Mouse (Mus musculus): ENCODE results near the gene Wasl. TPM values are rescaled to one million over a fixed set of nuclear protein-coding genes. Genes with fewer than 3 reads are reported as not detected.
A peak's percentile ranks its signal among the peaks of the same experiment; 100 is the strongest.

Wasl gene
- polyA plus RNA-seq, 1 experiment = 18.2 TPM

DNA sequence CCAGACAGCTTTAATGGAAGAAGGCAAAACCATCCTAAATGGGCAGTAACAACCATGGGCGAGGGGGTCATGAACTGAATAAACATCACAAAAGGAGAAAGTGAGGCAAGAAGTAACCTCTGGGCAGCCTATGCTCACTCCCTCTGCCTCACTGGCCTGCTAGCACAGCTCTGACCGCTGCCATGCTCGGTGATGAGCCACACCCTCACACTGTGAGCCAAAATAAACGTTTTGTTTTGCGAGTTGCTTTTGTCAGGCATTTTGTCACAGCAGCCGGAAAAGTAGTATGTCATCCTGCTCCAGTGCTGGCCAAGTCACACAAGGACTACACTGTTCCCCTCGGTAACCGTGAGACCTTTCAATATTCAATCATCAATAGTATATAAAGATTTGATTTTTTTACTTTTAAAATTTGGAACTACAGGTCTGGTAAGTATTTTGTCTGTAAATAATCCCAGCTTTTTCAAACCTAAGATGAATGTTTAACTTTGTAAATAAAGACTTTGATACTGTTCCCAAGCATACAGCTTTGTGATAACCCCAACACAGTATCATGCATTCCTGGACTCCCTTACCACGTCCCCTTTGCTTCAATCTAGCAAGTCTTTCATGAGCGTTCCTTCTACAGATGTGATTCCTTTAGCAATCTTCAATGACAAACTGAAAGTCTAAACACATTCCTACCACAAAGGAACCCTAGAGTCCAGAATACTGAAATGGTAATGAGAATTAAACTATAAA is 7.0 kb downstream of the Wasl start:
- Histone ChIP-seq H3K4me3 (ENCODE audit: insufficient read depth, low read depth, low read length) (no peak overlapping the region), H3K27ac (replicated peaks; ENCODE audit: low read depth, low read length) (0 out of 2 replicates have a peak overlapping the region, but pooled peaks have one; percentile 16), H3K4me1 (ENCODE audit: control insufficient read depth, insufficient read depth, insufficient read length, low read length) (peaks cover 14% of the 10 kb centered on the region)

- Histone ChIP-seq H3K27ac (replicated peaks; ENCODE audit: low read depth, low read length) (no peak overlapping the region), H3K4me1 (ENCODE audit: control insufficient read depth, insufficient read depth, insufficient read length, low read length) (peaks cover 13% of the 10 kb centered on the region), H3K4me3 (ENCODE audit: insufficient read depth, low read depth, low read length) (no peak overlapping the region)
These were observed 8.7 kb downstream of the Wasl start for GRCm38 (mm10) chr6:24656094-24656493.

DNA sequence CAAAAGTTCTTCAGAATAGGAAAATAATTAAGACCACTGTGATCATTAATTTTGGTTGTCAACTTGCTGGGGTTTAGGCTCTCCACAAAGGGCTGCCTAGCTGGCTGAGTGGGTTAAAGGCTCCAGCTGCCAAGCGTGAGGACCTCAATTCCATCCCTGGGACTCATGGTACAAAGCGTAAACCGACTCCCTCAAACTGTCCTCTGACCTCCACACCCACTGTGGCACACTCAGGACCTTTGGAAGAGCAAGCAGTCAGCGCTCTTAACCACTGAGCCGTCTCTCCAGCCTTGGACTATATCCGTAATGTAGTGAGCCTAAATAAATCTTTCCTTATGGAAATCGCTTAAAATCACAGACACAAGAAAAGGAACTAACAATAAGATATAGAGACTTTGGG is 13.3 kb downstream of the Wasl start:
- Histone ChIP-seq H3K4me1 (ENCODE audit: control insufficient read depth, insufficient read depth, insufficient read length, low read length) (peaks cover 15% of the 10 kb centered on the region), H3K27ac (replicated peaks; ENCODE audit: low read depth, low read length) (no peak overlapping the region), H3K4me3 (ENCODE audit: insufficient read depth, low read depth, low read length) (no peak overlapping the region)

GRCm38 (mm10) chr6:24650719-24651118 is 14.1 kb downstream of the Wasl start:
- H3K27ac ChIP-seq (replicated peaks; ENCODE audit: low read depth, low read length) = no peak overlapping the region
- H3K4me3 ChIP-seq (ENCODE audit: insufficient read depth, low read depth, low read length) = no peak overlapping the region
- H3K4me1 ChIP-seq (ENCODE audit: control insufficient read depth, insufficient read depth, insufficient read length, low read length) = peaks cover 11% of the 10 kb centered on the region

- H3K4me3 ChIP-seq (ENCODE audit: insufficient read depth, low read depth, low read length) = no peak overlapping the region
- peaks cover 21% of the 10 kb centered on the region for H3K4me1 ChIP-seq (ENCODE audit: control insufficient read depth, insufficient read depth, insufficient read length, low read length)
- H3K27ac ChIP-seq (replicated peaks; ENCODE audit: low read depth, low read length) = no peak overlapping the region
These were observed 16.4 kb downstream of the Wasl start for GRCm38 (mm10) chr6:24648403-24648802.

- no peak overlapping the region for H3K4me3 ChIP-seq (ENCODE audit: insufficient read depth, low read depth, low read length)
- no peak overlapping the region for H3K27ac ChIP-seq (replicated peaks; ENCODE audit: low read depth, low read length)
- H3K4me1 ChIP-seq (ENCODE audit: control insufficient read depth, insufficient read depth, insufficient read length, low read length) = peaks cover 23% of the 10 kb centered on the region
These were observed 17.6 kb downstream of the Wasl start for GRCm38 (mm10) chr6:24647103-24647691.

GRCm38 (mm10) chr6:24645346-24646053 is 19.3 kb downstream of the Wasl start:
- peaks cover 23% of the 10 kb centered on the region for H3K4me1 ChIP-seq (ENCODE audit: control insufficient read depth, insufficient read depth, insufficient read length, low read length)

DNA sequence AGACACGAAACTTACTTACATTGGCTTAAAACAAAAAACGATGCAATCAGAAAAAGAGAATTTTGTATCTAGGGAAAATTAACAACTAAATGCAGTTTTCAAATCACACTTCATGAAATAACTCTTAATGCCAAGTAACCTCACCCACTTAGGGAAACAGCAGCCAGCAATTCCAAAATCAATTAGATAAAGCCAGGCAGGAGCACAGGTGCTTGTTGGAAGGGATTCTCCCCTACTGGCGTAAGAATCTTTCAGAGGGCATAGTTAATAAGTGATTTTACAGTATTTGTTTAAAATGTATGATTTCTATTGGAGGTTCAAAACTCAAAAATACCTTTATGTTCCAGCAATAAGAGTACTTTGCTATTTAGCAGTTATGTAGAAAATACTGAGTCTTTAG is 21.8 kb downstream of the Wasl start:
- Histone ChIP-seq H3K4me3 (ENCODE audit: insufficient read depth, low read depth, low read length) (no peak overlapping the region), H3K27ac (replicated peaks; ENCODE audit: low read depth, low read length) (no peak overlapping the region)

More at GRCm38 (mm10) chr6:24645346-24646053, 19.3 kb downstream of the Wasl start:
- Histone ChIP-seq H3K27ac (replicated peaks; ENCODE audit: low read depth, low read length) (no peak overlapping the region), H3K4me3 (ENCODE audit: insufficient read depth, low read depth, low read length) (no peak overlapping the region)

GRCm38 (mm10) chr6:24642161-24642560 is 22.6 kb downstream of the Wasl start:
- Histone ChIP-seq H3K27ac (replicated peaks; ENCODE audit: low read depth, low read length) (no peak overlapping the region), H3K4me3 (ENCODE audit: insufficient read depth, low read depth, low read length) (no peak overlapping the region), H3K4me1 (ENCODE audit: control insufficient read depth, insufficient read depth, insufficient read length, low read length) (peaks cover 16% of the 10 kb centered on the region)

More for the DNA sequence above, 21.8 kb downstream of the Wasl start:
- peaks cover 18% of the 10 kb centered on the region for H3K4me1 ChIP-seq (ENCODE audit: control insufficient read depth, insufficient read depth, insufficient read length, low read length)

DNA sequence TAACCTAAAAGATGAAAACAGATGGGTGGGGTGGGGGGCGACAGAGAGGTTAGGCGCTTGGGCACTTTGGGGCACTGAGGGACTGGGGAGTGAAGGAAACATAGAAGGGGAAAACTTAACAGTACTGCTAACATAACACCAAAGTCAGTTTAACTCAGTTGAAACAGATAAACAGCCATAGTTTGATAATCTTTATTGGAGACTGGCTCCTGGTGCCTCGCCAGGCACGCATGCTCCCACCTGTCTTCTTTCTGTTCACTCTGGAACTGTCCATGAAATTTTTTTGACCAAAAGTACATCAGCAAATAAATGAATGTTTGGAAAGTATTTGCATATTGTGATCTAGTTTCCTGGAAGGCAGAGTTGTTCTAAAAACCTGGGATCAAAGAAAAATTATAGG is 23.5 kb downstream of the Wasl start:
- Histone ChIP-seq H3K4me3 (ENCODE audit: insufficient read depth, low read depth, low read length) (no peak overlapping the region), H3K27ac (replicated peaks; ENCODE audit: low read depth, low read length) (no peak overlapping the region), H3K4me1 (ENCODE audit: control insufficient read depth, insufficient read depth, insufficient read length, low read length) (peaks cover 15% of the 10 kb centered on the region)

GRCm38 (mm10) chr6:24635814-24636213 is 29.0 kb downstream of the Wasl start:
- peaks cover 16% of the 10 kb centered on the region for H3K4me1 ChIP-seq (ENCODE audit: control insufficient read depth, insufficient read depth, insufficient read length, low read length)
- no peak overlapping the region for H3K27ac ChIP-seq (replicated peaks; ENCODE audit: low read depth, low read length)
- no peak overlapping the region for H3K4me3 ChIP-seq (ENCODE audit: insufficient read depth, low read depth, low read length)

GRCm38 (mm10) chr6:24634065-24634464 is 30.7 kb downstream of the Wasl start:
- peaks cover 16% of the 10 kb centered on the region for H3K4me1 ChIP-seq (ENCODE audit: control insufficient read depth, insufficient read depth, insufficient read length, low read length)
- H3K27ac ChIP-seq (replicated peaks; ENCODE audit: low read depth, low read length) = peak overlapping the region; percentile 30; the same call in 1 of the 2 replicates
- H3K4me3 ChIP-seq (ENCODE audit: insufficient read depth, low read depth, low read length) = no peak overlapping the region

GRCm38 (mm10) chr6:24632061-24632460 is 32.7 kb downstream of the Wasl start:
- Histone ChIP-seq H3K27ac (replicated peaks; ENCODE audit: low read depth, low read length) (0 out of 2 replicates have a peak overlapping the region, but pooled peaks have one; percentile 10), H3K4me3 (ENCODE audit: insufficient read depth, low read depth, low read length) (no peak overlapping the region), H3K4me1 (ENCODE audit: control insufficient read depth, insufficient read depth, insufficient read length, low read length) (peaks cover 16% of the 10 kb centered on the region)

DNA sequence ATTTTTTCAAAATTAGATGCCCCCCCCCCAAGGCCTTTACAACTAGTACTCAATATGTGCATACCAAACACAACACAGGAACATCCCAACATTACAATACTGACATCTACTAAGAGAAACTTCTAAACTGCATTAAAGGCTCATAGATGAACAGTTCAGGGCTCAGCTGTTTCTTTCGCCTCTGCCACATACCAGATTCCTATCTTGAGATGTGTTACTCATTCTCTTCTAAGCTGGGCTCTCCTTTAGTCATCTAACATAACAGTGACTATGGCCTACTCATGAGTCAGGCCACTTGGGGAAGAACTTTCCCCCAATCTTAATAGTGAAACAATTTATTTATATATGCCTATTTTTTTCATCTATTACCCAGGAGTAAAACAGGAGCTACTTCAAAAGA is 36.3 kb downstream of the Wasl start:
- Histone ChIP-seq H3K4me1 (ENCODE audit: control insufficient read depth, insufficient read depth, insufficient read length, low read length) (peaks cover 9% of the 10 kb centered on the region), H3K4me3 (ENCODE audit: insufficient read depth, low read depth, low read length) (no peak overlapping the region), H3K27ac (replicated peaks; ENCODE audit: low read depth, low read length) (no peak overlapping the region)

- H3K4me3 ChIP-seq (ENCODE audit: insufficient read depth, low read depth, low read length) = no peak overlapping the region
- peaks cover 3% of the 10 kb centered on the region; the same call in 1 of the 2 replicates for H3K4me1 ChIP-seq (ENCODE audit: control insufficient read depth, insufficient read depth, insufficient read length, low read length)
- no peak overlapping the region for H3K27ac ChIP-seq (replicated peaks; ENCODE audit: low read depth, low read length)
These were observed 37.2 kb downstream of the Wasl start for GRCm38 (mm10) chr6:24627586-24628030.

Measured in brown adipose tissue, adult 24 weeks (tissue).